Mouse (Mus musculus) liver, embryonic 11.5 days (tissue): ENCODE measurements around the gene Fam102a. TPM values are rescaled to one million over a fixed set of nuclear protein-coding genes. Genes with fewer than 3 reads are reported as not detected.

ENCODE experiments used
- ATAC-seq: fragments of 200-750 bp; cut with Nextera tagmentation; replicated peaks from 2 replicates; pipeline ENCODE4 v1.8.0; 2017; ENCODE audit warnings: moderate number of reproducible peaks, mild to moderate bottlenecking, moderate TSS enrichment, moderate library complexity; ENCODE audit not compliant: low FRiP score
- DNase-seq: peaks from one replicate; pipeline ENCODE4 v3.0.0-alpha.2; 2017; ENCODE audit warnings: low spot score
- H3K27ac ChIP-seq: fragments of 300-500 bp; sonication (generic); 2 replicates; pipeline ENCODE4 v1.5.1; 2014; ENCODE audit warnings: mild to moderate bottlenecking, low read depth, low read length, control low read depth
- H3K27me3 ChIP-seq: fragments of 300-500 bp; sonication (generic); replicated peaks from 2 replicates; pipeline ENCODE4 v1.6.1; 2014; ENCODE audit warnings: low read length, mixed read lengths; ENCODE audit not compliant: control insufficient read depth, insufficient read depth
- H3K36me3 ChIP-seq: fragments of 300-500 bp; sonication (generic); 2 replicates; pipeline ENCODE4 v1.6.1; 2014; ENCODE audit warnings: mild to moderate bottlenecking, low read length, moderate library complexity, mixed read lengths; ENCODE audit not compliant: control insufficient read depth, insufficient read depth
- H3K4me1 ChIP-seq: fragments of 300-500 bp; sonication (generic); replicated peaks from 2 replicates; pipeline ENCODE4 v1.6.1; 2014; ENCODE audit warnings: low read length, mixed read lengths; ENCODE audit not compliant: control insufficient read depth, insufficient read depth
- H3K4me2 ChIP-seq: fragments of 300-500 bp; sonication (generic); 2 replicates; pipeline ENCODE4 v1.6.1; 2014; ENCODE audit warnings: mild to moderate bottlenecking, control low read depth, moderate library complexity
- H3K4me3 ChIP-seq: fragments of 300-500 bp; sonication (generic); 2 replicates; pipeline ENCODE4 v1.5.1; 2014; ENCODE audit warnings: low read depth, low read length, control low read depth
- H3K9ac ChIP-seq: fragments of 300-500 bp; sonication (generic); 2 replicates; pipeline ENCODE4 v1.6.1; 2014; ENCODE audit warnings: low read depth, low read length, control low read depth
- H3K9me3 ChIP-seq: fragments of 300-500 bp; sonication (generic); 2 replicates; pipeline ENCODE4 v1.6.1; 2016; ENCODE audit warnings: low read length, inconsistent platforms, mixed read lengths; ENCODE audit not compliant: control insufficient read depth
- WGBS: fragments of 180-500 bp; shearing (Covaris S2); extraction: QIAGEN DNeasy Blood & Tissue Kit; methylation state at CpG from one replicate; pipeline ENCODE4 v1.1.7; 2014; 5-methylcytosine and 5-hydroxymethylcytosine counted together
- polyA plus RNA-seq: library from polyadenylated mRNA; unstranded; fragments of >200 nt; fragmentation: Nextera tagmentation; extraction: Ambion mirVana; gene quantifications from 2 replicates; pipeline ENCODE4 v1.2.1, GENCODE M21; 2014

Gene Fam102a
- polyA plus RNA-seq, 1 experiment from 2014 or later, result 6.5 TPM

DNA sequence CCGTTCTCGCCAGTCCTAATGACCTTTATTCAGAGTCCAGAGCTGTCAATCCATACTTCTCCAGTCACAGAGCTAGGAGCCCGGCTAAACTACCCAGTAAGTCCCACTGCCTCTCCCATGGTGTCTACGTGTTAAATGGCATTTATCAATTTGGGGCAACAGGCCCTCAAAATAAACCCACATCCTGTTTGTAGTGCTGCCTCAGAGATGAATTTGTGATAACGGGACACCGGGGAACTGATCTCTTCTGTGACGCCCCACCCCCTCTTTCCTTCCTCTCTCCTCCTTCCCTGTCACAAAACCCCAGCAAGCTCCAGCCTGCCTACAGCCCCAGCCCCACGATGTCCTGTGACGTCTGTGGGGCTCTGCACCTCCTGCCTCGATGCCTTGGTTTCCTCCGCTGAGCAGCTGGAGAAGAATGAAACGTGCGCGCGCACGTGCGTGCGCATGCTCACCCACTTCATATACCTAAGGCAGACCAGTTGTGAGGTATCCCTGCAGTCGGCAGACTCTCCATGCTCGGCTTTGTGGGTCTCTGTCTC is 39.9 kb upstream of the Fam102a start:
- Histone ChIP-seq H3K4me3 (peak overlapping the region; percentile 33), H3K27ac (peak overlapping the region; percentile 28), H3K4me1 (peaks cover 22% of the 10 kb centered on the region), H3K9ac (peak overlapping the region; percentile 50), H3K9me3 (0 out of 2 replicates have a peak, but pooled peaks cover 5% of the 10 kb centered on the region), H3K27me3 (no peaks in the 10 kb centered on the region), H3K4me2 (peak overlapping the region; percentile 73), H3K36me3 (no peaks in the 10 kb centered on the region)
- WGBS, result 37% methylated on average over 20 of the region's 20 CpGs
- peak; percentile 60 for DNase-seq
- ATAC-seq, result peak; percentile 65

DNA sequence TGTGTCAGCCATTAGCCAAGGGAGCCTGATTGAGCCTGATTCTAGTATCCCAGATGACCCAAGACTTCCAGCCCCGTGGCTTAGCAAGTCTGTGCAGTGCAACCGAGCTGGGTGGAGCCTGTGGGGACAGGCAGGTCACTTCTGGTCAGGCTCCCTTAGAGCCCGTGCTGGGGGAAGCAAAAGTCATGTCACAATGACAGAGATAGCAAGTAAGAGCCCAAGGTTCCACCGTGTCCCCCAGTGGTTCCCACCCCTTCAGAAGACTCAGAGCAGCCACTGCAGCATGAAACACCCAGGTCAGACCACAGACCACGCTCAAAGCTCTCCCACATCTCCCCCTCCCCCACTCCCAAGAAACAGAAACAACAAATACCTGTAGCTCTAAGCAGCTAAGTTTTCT is 38.9 kb upstream of the Fam102a start:
- DNase-seq, result no peak
- ATAC-seq, result no peak
- H3K4me2 ChIP-seq, result peak overlapping the region; percentile 73
- 29% methylated on average over 5 of the region's 5 CpGs for WGBS
- no peak overlapping the region for H3K9ac ChIP-seq
- H3K27me3 ChIP-seq, result no peaks in the 10 kb centered on the region
- peaks cover 22% of the 10 kb centered on the region for H3K4me1 ChIP-seq
- 0 out of 2 replicates have a peak, but pooled peaks cover 5% of the 10 kb centered on the region for H3K9me3 ChIP-seq
- H3K36me3 ChIP-seq, result no peaks in the 10 kb centered on the region
- H3K4me3 ChIP-seq, result no peak overlapping the region
- no peak overlapping the region for H3K27ac ChIP-seq

DNA sequence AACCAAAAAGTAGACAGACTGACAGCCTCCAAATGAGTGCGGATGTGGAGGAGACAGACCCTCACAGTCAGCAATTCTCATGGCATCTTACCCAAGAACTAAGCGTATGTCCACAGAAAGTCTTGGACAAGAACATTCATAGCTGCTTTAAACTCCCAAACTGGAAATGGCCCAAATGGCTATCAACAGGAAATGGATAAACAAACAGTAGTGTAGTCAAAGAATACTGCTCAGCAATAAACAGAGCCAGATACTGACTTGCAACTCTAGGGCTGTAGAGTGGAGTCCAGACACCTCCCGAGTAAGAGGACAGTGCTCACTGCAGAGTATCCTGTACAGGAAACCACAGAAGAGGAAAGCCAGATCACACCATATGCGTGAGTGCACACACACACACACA is 35.8 kb upstream of the Fam102a start:
- H3K27ac ChIP-seq, result peak overlapping the region; percentile 13; the same call in 1 of the 2 replicates
- no peak overlapping the region for H3K4me3 ChIP-seq
- H3K9ac ChIP-seq, result no peak overlapping the region
- no peaks in the 10 kb centered on the region for H3K36me3 ChIP-seq
- DNase-seq (no peak), ATAC-seq (no peak)
- peaks cover 22% of the 10 kb centered on the region for H3K4me1 ChIP-seq
- WGBS, result 67% methylated on average over 4 of the region's 4 CpGs
- no peak overlapping the region for H3K4me2 ChIP-seq
- H3K27me3 ChIP-seq, result no peaks in the 10 kb centered on the region
- 0 out of 2 replicates have a peak, but pooled peaks cover 5% of the 10 kb centered on the region for H3K9me3 ChIP-seq

DNA sequence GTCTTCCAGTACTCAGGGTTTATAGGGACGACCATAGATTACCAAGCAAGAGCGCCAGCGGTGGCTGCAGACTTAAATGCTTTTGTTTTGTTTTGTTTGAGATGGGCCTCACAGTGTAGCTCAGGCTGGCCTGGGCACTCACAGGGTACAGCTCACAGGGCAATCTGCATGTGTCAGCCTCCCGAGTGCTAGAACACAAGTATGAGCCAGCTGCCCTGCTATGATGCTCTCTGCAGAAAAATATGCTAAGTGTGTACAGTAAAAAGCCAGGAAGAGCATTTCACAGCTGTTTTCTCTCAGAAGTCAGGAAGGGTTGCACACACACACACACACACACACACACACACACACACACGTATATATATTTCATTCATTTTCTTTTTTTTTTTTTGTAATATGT is 34.7 kb upstream of the Fam102a start:
- DNase-seq, result no peak
- ATAC-seq, result no peak

DNA sequence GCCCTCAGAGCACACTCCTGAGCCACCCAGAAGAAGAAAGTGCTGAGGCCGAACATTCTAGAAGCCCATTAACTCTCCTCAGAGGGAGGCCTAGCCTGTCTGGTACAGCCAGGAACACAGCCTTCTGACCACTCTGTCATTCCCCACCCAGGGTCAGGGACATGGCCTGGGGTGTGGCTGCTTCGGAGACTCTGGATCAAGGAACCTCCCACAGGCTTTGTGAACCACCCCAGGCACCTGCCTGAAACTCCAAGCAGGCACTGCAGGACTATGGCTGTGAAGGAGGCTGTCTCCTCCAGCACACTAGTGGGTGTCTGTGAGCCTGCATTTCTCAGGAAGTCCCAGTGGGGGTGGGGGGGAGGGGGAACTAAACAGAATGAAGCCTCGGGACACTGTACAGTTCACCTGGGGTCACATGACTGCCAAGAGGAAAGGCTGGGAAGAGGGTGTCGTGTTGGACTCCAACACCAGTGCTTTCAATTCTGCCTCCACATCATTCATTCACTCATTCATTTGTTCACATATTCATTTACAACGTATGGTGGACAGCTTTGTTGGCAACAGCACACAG is 33.3 kb upstream of the Fam102a start:
- WGBS, result 60% methylated on average over 5 of the region's 5 CpGs

More for the DNA sequence above, 34.7 kb upstream of the Fam102a start:
- no peaks in the 10 kb centered on the region for H3K27me3 ChIP-seq
- 82% methylated on average over 5 of the region's 5 CpGs for WGBS
- no peak overlapping the region for H3K27ac ChIP-seq
- H3K9me3 ChIP-seq, result 0 out of 2 replicates have a peak, but pooled peaks cover 5% of the 10 kb centered on the region
- H3K9ac ChIP-seq, result no peak overlapping the region
- H3K4me1 ChIP-seq, result peaks cover 15% of the 10 kb centered on the region; the same call in 1 of the 2 replicates
- H3K4me3 ChIP-seq, result no peak overlapping the region
- H3K4me2 ChIP-seq, result no peak overlapping the region
- H3K36me3 ChIP-seq, result no peaks in the 10 kb centered on the region

DNA sequence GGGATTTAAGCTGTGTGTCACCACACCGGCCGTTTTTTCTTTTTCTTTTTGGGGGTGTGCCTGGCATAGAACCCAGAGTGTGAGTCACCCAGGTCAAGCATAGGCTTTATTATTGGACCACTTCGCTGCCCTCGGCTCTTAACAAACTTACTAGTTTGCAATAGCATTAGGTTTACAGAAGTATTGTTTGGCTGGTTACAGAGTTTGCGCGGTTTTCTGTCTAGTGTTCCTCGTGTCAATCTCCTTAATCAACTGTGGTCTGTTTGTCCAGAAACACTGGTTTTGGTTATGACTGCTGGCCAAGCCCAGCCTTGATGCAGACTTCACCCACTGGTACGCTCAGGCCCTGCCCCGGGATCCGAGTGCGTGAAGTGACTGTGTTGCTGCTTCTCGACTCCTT is 32.3 kb upstream of the Fam102a start:
- no peak overlapping the region for H3K27ac ChIP-seq
- H3K9ac ChIP-seq, result no peak overlapping the region
- WGBS, result 74% methylated on average over 12 of the region's 12 CpGs
- ATAC-seq (no peak), DNase-seq (no peak)
- H3K4me3 ChIP-seq, result no peak overlapping the region
- H3K4me2 ChIP-seq, result no peak overlapping the region
- no peaks in the 10 kb centered on the region for H3K36me3 ChIP-seq
- H3K9me3 ChIP-seq, result 0 out of 2 replicates have a peak, but pooled peaks cover 5% of the 10 kb centered on the region
- no peaks in the 10 kb centered on the region for H3K27me3 ChIP-seq
- peaks cover 14% of the 10 kb centered on the region for H3K4me1 ChIP-seq

More for the DNA sequence above, 33.3 kb upstream of the Fam102a start:
- Histone ChIP-seq H3K9ac (no peak overlapping the region), H3K4me1 (peaks cover 7% of the 10 kb centered on the region), H3K36me3 (no peaks in the 10 kb centered on the region), H3K27me3 (no peaks in the 10 kb centered on the region), H3K9me3 (0 out of 2 replicates have a peak, but pooled peaks cover 5% of the 10 kb centered on the region), H3K4me3 (no peak overlapping the region), H3K27ac (no peak overlapping the region), H3K4me2 (no peak overlapping the region)
- DNase-seq (no peak), ATAC-seq (no peak)

DNA sequence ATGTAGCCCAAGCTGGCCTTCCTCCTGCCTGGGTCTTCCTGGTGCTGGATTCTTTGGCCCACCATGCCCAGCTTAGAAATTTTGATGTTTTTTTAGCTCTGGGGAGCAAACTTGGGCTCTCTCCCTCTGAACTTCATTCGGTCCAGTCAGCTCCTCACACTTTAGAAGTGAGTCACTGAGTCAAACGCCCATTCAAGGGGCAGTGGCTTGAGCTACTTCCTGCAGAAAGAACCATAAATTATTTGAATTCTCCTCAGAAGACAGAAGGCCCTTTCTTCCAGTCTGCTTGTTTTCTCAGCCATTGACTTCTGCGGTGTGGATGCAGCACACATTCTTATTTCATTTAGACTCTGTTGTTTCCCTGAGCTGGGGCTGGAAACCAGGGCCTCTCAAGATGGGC is 31.5 kb upstream of the Fam102a start:
- Histone ChIP-seq H3K4me2 (no peak overlapping the region), H3K9me3 (0 out of 2 replicates have a peak, but pooled peaks cover 5% of the 10 kb centered on the region), H3K4me1 (peaks cover 15% of the 10 kb centered on the region), H3K4me3 (no peak overlapping the region), H3K36me3 (no peaks in the 10 kb centered on the region), H3K27ac (no peak overlapping the region; the same call in 1 of the 2 replicates), H3K27me3 (no peaks in the 10 kb centered on the region), H3K9ac (no peak overlapping the region)
- no peak for DNase-seq
- ATAC-seq, result no peak
- 49% methylated on average over 3 of the region's 3 CpGs for WGBS

DNA sequence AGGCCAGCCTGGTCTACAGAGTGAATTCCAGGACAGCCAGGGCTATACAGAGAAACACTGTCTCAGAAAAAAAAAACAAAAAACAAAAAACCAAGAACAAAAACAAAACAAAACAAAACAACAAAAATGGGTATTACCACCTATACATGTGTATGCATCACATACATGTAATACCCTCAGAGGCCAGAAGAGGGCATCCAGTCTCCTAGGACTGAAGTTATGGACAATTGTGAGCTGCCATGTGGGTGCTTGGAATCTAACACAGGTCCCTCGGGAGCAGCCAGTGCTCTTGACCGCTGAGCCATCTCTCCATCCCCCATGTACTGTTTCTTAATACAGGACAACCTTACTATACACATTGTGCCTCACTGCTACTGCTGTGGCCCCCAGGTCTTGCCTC is 29.6 kb upstream of the Fam102a start:
- Histone ChIP-seq H3K27me3 (no peaks in the 10 kb centered on the region), H3K9me3 (no peaks in the 10 kb centered on the region), H3K4me2 (no peak overlapping the region), H3K9ac (no peak overlapping the region), H3K27ac (no peak overlapping the region), H3K4me1 (peaks cover 23% of the 10 kb centered on the region), H3K4me3 (no peak overlapping the region), H3K36me3 (no peaks in the 10 kb centered on the region)
- 93% methylated on average over 2 of the region's 2 CpGs for WGBS
- ATAC-seq (no peak), DNase-seq (no peak)
